Mouse (Mus musculus): ENCODE results near the gene Crmp1. TPM values are rescaled to one million over a fixed set of nuclear protein-coding genes. Genes with fewer than 3 reads are reported as not detected.

The Crmp1 gene
- total RNA-seq, 1 experiment from 2014 or later = 0.29 TPM

DNA sequence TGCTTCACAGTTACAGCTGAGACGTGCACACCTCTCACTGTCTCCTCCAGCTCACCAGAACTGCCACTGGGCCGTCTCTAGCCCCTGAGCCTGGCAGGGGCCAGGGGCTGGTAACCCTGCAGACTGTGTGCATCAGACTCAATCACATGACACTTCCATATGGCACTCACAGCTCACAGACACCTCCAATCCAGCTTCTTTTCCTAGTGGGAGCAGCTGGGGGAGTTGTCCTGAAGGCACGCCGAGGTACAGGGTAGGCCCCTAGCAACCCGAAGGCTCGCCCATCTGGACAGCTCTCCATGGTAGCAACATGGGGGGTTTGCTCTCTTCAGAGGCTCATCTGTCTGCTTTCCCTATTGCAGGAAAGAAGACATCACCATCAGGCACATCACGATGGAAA, 12.8 kb upstream of the Crmp1 start:
- no peak for ATAC-seq (replicated peaks; ENCODE audit: insufficient number of reproducible peaks, low FRiP score, low TSS enrichment, poor library complexity, severe bottlenecking)

DNA sequence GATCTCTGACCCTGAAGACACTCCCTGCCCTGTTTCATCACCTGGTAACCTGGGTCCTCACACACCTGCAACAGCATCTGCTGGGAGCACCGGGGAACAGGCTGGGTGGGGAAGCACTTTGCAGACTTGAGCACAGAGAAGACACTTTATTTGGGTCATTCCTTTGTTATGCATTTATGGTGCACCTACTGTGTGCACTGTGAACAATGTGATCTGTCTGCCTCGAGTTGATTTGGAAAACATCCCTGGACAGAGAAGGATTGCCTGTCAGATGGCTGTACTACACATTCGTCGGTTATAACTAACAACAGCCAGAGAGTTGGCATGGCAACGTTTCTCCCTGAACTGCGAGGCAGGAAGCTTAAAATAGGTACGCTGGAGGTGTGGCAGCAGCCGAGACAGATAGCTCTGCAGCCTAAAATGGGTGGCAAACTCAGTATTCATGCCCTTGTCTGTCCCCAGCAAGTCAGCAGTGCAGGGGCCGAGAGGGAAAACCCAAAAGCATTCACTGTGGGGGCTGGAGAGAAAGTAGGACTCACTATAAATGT, 8.7 kb upstream of the Crmp1 start:
- ATAC-seq (replicated peaks; ENCODE audit: insufficient number of reproducible peaks, low FRiP score, low TSS enrichment, poor library complexity, severe bottlenecking) = no peak

DNA sequence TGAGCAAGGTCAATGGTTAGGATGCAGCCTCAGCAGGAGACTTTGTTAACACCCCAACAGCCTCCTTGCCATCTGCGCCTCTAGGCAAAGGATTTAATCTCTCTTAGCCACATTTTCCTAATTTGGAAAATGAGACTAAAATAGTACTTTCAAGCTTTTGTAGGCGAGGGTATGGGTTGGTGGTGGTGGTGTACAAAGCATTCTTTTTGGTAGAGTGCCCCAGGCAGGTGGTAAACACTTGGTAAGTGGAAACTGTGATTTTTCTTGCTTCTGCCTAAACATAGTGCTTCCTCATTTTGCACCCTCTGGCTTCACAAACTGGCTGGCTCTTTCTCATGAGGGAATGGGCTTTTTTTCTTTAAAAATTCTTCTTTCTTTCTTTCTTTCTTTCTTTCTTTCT, 3.1 kb upstream of the Crmp1 start:
- ATAC-seq (replicated peaks; ENCODE audit: insufficient number of reproducible peaks, low FRiP score, low TSS enrichment, poor library complexity, severe bottlenecking) = no peak

DNA sequence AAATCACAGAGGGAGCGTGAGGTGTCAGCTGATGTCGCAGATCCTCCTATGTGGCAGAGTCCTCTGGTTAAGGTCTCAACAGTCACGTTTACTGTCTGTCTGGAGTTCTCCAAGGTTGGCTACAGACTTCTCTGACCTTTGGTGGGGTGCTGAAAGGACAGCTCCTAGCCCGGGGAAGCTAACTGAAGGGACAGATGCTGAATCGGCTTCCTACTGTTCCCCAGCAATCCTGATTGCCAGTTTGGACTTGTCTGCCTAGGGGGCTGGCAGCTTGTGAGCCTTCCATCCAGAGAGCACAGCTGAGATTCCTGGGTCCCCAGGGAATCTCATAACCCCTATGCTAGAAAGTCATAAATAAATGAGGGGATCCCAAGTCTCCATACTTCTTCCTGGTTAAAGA, 1.2 kb upstream of the Crmp1 start:
- no peak for ATAC-seq (replicated peaks; ENCODE audit: insufficient number of reproducible peaks, low FRiP score, low TSS enrichment, poor library complexity, severe bottlenecking)

DNA sequence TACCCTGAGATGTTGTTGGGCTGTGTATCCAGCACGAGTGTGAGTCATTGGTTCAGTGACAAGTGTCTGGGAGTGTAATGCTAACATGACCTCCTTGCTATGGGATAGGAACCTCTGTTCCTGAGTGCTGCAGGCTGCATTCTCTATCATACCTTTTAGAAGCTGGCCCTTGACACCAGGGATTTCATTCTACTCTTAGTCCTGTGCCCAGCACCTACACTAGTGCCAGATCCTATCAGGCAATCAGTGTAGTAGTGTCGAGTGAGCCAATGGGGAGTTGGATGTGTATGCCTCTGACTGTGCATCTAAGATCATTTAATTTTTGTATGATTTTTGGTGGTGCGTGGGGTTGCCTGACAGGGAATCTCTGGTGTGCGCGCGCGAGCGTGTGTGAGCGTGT, 516 bp upstream of the Crmp1 start:
- ATAC-seq (replicated peaks; ENCODE audit: insufficient number of reproducible peaks, low FRiP score, low TSS enrichment, poor library complexity, severe bottlenecking) = no peak

DNA sequence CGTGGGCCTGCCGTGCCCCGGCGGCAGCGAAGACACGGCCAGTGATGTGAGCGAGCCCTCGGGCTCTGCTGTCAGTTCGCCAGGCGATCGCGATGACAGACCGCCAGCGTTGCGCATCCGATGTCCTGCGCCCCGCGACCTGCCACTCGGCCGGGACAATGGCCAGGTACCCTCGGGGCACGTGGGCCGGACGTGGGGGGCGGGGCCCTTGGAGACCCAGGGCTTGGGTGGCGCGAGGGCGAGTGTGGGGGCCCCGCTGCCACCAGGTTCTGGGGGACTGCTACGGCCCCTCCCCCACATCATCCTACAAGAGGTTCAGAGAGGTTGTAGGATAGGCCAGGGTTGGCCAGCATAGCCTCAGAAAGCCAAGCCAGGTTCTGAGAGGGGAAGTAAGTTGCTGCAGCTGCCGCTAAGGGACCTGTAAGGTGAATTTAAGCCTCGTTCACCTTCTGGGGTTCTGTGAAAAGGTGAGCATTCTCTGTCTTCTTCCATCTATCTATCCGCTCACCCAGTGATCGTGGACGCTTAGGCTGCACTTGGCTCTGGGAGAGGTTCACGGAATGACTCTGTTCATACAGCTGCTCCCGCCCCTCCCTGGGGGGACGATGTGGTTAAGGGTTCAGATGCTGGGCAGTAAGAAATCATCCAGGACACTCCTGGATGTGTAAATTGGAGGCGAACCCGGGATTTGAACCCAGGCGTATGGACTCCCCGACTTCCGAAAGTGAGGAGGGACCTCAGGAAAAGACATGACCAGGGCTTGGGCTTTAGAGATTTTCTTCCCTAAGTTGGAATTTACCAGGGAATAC, 824 bp downstream of the Crmp1 start:
- no peak for ATAC-seq (replicated peaks; ENCODE audit: insufficient number of reproducible peaks, low FRiP score, low TSS enrichment, poor library complexity, severe bottlenecking)

DNA sequence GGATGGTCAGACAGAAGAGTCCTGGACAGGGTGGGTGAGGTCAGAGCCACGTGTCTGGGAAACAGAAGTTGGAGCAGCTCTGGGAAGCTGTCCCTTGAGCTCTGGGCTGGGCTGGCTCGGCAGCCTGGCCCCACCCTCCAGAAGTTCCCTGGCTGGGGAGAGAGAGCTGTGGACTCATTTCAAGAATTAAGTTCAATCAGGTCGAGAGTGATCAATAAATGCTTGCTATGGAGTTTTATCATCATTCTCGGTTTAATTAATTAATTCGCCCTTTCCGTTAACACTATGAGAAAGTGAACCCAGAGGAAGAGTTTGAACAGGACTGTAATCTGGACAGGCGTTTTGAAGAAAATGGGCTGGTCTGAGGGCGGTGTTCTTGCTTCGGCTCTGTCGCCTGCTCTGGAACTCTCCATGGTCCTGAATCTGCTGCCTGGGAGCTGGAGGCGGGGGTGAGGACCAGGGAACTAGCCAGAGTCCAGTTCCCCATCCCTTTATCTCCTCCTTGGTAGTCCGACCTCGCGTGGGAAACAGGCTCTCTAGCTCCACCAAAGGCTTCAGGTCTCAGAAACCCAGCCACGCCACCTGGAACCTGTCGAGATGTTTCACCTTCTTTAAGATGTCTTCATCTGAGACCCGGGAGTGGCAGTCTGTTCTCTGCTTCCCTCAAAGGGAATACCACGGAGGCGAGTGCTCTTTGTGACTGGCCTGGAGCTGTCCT, 1.6 kb downstream of the Crmp1 start:
- ATAC-seq (replicated peaks; ENCODE audit: insufficient number of reproducible peaks, low FRiP score, low TSS enrichment, poor library complexity, severe bottlenecking) = no peak

DNA sequence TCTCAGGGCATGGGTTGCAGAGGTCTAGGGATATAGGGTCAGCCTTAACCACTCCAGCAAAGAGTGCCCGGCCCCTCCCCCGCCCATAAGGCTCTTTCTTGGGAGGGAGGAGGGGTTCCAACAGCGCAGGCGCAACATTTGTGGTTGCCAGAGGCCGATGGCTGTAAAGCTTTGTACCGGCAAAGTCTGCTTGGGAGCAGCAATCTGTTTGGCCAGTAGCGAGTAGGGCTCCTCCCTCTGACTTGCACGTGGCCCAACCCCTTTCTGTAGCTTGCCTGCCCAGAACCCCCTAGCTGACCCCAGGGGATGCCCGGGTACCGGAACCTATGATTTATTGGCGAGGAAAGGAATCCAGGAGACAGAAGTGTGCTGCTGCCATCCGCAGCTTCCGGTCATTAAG, 2.4 kb downstream of the Crmp1 start:
- no peak for ATAC-seq (replicated peaks; ENCODE audit: insufficient number of reproducible peaks, low FRiP score, low TSS enrichment, poor library complexity, severe bottlenecking)

DNA sequence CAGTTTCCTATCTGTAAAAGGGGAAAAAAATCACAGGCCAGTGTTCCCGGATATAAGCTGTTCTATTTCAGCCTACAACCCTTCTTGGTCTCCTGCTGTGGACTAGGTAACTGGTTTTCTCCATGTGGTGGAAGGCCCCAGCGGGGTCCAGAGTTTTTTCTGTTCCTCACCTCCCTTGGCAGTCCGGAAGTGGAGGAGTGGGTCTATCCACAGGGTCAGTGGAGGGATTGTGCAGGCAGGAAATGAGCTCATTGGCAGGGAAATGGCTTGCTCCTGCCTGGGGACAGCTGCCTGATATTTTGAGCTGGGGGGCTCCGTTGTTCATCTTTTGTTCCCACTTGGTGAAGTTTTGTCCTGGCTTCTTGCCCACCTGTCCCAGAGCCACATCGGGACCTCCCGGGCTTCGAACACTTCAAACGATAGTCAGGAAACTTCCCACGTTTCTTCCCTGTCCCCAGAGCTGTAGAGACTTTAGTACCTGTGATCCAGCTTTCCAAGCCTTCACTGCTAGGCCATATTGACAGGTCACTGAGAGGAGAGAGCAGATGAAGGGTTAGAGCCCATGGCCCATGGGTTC, 3.0 kb downstream of the Crmp1 start:
- ATAC-seq (replicated peaks; ENCODE audit: insufficient number of reproducible peaks, low FRiP score, low TSS enrichment, poor library complexity, severe bottlenecking) = no peak

DNA sequence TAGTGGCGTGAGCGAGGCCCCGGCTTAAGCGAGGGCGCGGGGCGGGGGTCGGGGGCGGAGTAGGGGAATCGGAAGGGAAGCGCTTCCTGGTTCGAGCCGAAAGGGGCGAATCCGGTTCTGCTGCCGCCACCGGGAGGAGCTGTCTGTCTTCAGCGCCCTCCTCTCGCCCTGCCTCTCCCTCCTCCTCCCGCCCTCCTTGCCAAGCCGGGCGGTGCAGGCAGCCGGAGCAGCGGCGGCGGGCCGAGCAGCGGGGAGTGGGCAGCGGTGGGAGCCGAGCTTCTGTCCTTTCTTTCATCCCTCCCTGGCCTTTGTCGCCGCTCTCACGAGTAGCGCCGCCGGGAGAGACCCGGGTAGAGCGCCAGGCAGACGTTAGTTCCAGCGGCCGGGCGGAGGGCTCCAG, 3.9 kb downstream of the Crmp1 start:
- no peak for ATAC-seq (replicated peaks; ENCODE audit: insufficient number of reproducible peaks, low FRiP score, low TSS enrichment, poor library complexity, severe bottlenecking)

DNA sequence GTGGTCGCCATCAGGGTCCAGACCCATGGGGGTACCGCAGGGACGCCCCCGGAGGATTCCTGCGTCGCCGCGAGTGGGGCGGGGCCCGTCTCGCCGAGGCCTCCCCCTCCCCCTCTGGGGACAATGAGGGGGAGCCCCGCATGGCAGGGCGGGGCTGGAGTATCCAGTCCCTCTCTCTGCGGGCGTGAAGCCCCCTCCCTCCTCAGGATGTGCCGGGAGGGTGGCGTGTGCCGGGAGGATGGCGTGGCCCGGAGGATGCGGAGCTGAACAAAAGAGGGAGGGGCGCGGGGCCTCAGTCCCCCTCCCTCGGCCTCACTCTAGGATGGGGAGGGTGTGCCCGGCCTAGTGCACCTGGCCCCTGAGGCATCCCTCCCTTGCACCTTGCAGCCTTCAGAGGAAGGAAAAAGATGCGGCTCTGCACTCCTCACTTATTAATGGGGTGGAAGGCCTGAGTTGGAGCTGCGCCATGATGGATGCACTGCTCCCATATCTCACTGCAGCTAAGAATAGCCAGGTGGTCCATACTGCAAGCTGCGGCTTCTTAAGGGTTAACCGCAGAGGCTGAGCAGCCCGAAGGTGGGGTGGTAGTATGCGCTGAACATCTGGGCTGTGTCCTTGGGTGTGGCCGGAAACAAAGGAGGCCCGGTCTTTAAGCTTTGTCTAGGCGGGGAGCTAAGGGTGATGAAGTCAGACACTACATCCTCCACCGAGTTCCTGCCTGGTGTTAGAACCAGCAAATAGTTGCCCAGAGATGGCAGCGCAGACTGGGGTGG, 4.6 kb downstream of the Crmp1 start:
- ATAC-seq (replicated peaks; ENCODE audit: insufficient number of reproducible peaks, low FRiP score, low TSS enrichment, poor library complexity, severe bottlenecking) = no peak

DNA sequence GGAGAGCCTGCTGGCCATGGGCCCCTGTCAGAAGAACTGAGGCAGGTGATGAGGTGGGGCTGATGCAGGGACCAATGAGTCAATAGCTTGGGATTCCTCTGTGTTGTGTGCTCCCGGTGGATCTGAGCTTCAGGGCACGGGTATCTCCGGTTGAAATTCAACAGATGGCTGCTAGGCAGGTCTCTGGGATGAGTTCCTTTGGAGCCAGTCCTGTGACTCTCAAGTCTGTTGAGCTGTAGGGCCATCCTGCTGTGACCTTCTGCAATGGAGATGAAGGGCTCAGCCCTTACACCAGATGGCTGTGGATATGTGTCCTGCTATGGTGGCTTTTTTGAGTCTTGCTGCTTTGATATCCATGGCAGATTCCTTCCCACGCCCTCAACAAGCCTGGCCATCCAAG, 5.7 kb downstream of the Crmp1 start:
- ATAC-seq (replicated peaks; ENCODE audit: insufficient number of reproducible peaks, low FRiP score, low TSS enrichment, poor library complexity, severe bottlenecking) = no peak

DNA sequence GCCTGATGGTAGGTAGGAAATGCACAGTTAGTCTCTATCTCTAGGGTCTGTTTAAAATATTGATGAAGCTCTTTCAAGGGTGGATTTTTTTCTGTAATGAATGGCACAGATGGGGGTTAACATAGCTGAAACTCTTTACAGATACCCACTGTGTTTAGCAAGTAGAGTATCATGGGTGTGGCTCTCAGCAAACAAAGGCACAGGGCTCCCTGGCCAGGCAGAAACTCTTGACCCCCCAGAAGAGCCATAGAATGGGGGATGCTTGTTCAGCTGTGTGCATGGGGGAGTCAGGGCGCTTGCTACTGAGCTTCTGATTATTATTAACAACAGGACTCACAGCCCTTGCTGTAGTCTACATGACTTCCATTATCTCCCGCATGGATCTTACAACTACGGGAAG, 7.1 kb downstream of the Crmp1 start:
- ATAC-seq (replicated peaks; ENCODE audit: insufficient number of reproducible peaks, low FRiP score, low TSS enrichment, poor library complexity, severe bottlenecking) = no peak

DNA sequence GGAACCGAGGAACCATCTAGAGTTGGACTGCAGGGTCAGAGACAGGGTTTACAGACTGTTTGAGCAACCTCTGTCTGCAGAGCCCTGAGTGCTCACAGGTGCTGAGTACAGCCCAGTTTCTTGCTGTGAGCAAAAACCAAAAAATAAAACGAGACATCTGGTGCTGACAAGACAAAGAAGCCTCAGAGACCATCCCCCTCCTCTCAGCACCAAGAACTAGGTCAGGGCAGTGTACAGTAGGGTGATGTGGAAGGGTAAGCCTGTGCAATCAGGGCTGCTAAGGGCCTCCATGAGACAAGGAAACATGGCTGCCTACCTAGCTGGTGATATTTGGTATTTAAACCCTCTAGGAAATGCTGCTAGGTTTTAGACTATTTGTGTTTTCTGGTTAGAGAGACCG, 9.9 kb downstream of the Crmp1 start:
- ATAC-seq (replicated peaks; ENCODE audit: insufficient number of reproducible peaks, low FRiP score, low TSS enrichment, poor library complexity, severe bottlenecking) = no peak

DNA sequence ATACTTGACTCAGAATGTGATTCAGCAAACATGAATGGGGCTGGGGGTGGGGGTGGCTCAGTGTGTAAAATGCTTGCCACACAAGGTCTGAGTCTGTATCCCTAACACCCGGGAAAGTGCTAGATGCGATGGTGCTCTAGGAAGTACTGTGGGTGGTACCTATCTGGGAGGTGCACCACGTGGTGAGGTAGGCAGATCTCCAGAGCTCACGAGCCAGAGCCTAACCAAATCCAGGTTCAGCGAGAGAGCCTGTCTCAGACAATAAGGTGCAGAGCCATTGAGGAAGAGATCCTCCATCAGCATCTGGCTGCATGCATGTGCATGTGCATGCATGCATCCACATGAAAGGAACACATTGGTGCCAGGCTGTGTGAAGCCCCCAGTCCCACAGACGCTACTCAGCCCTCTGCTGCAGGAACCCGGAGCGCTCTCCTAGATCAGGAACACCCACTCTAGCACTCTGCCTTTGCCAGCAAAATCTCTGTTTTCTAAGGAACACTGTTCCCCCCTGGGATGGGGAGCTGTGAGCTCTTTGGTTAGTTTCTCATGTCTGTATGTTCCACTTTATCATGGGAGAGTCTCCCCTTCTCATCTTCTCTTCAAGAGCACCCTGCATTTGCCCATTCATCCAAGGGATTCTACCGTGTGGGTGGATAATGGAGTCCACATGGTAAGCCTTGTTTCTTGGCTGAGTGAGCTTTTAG, 10.5 kb downstream of the Crmp1 start:
- ATAC-seq (replicated peaks; ENCODE audit: insufficient number of reproducible peaks, low FRiP score, low TSS enrichment, poor library complexity, severe bottlenecking) = no peak

DNA sequence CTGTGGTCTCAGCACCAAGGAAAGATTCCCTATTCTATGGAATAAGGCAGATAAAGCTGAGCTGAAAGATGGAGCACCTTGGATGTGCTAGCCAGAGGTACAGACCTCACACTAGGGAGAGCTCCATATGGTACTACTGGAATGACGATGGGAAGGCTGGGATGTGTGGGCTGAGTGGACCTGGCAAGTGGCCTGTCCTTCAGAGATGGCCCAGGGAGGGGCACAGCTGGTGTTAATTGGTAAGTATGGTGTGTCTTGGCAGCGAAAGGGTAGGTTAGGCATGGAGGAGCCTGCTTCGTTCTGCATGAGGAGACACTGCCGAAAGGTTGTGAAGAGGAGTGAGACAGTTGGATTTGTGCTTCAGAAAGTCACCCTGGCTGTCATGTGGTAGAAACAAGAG, 12.8 kb downstream of the Crmp1 start:
- no peak for ATAC-seq (replicated peaks; ENCODE audit: insufficient number of reproducible peaks, low FRiP score, low TSS enrichment, poor library complexity, severe bottlenecking)

DNA sequence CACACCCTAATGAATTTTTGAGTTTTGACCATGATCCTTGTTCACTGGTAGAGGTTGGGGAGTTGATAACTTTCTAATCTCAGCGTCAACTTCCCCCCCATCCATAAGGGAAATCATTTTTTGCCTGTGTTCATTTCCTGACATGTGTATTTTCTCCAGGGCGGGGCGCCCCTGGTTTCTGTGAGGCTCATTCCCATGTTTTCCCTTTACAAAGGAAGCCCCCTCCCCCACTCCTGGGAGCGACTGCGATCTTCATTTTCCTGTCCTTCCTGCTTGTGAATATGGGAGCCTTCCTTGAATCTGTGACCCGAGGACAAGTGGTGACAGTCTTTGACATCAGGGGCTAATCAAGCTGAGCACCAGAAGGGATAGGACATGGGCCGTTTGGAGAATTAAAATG, 15.1 kb downstream of the Crmp1 start:
- no peak for ATAC-seq (replicated peaks; ENCODE audit: insufficient number of reproducible peaks, low FRiP score, low TSS enrichment, poor library complexity, severe bottlenecking)

DNA sequence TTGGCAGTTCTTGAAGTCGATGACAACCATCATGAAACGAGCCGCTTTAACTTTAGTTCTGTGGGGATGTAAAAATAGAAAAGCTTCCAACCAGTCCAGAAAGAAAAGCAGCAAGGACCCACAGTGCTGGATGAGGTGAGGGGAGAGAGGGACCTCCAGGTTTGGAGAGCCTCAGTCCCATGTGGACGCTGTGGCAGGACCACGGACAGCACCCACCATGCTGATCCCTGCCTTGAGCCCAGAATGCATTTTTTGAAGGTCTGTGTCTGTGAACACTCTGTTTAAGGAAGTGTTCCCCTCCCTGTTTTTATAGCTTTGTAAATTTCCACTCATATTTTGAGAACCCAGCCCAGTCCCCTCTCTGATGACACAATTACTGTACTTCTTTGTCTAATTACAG, 15.5 kb downstream of the Crmp1 start:
- no peak for ATAC-seq (replicated peaks; ENCODE audit: insufficient number of reproducible peaks, low FRiP score, low TSS enrichment, poor library complexity, severe bottlenecking)

DNA sequence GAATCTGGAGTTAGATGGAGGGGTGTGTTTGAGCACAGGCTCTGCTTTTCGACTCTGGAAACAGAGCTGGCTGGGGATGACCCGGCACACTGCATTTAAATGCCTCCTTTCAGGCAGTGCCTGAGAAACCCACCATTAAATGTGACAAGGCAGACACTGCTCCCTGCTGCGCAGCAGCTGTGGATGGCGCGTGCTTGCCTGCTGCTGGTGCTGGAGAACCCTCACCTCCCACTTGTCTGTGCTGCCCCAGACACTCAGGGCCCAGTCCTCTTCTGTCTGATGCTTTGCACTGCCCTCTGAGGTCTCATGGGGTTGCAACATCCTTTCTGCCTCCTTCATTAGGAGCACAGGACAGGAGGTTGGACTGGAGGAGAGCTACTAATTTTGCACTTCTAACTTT, 20.0 kb downstream of the Crmp1 start:
- no peak for ATAC-seq (replicated peaks; ENCODE audit: insufficient number of reproducible peaks, low FRiP score, low TSS enrichment, poor library complexity, severe bottlenecking)

Measured in monocyte, adult 5-6 weeks (primary cell).